Mouse (Mus musculus): Measurements from ENCODE around the gene Lig3. TPM values are rescaled to one million over a fixed set of nuclear protein-coding genes. Genes with fewer than 3 reads are reported as not detected.
"Not testable (repeated sequence)": the region's sequence is repeated elsewhere in the genome, so short reads cannot be mapped to it uniquely, and the experiment has no call there.

Gene Lig3
- polyA plus RNA-seq, 1 experiment from 2014 or later = 8.4 TPM

DNA sequence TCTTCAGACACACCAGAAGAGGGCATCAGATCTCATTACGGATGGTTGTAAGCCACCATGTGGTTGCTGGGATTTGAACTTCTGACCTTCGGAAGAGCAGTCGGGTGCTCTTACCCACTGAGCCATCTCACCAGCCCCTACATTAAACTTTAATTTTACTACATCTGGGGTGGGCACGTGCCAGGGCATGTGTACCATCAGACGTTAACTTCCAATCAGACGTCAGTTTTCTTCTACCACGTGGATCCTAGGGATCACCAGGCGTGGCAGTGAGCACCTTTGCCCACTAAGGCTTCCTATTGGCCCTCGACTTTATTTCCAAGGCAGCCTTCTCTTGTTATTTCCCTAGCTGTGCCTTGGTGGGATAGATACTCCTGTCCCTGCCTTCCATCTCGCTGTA lies 51.5 kb downstream of the Lig3 start:
- H3K36me3 ChIP-seq (replicated peaks) = peaks cover 64% of the 10 kb centered on the region
- H3K27me3 ChIP-seq; H3K9me3 ChIP-seq (replicated peaks); H3K4me3 ChIP-seq (replicated peaks); H3K4me2 ChIP-seq; ATAC-seq (ENCODE audit: insufficient read depth); H3K9ac ChIP-seq; H3K27ac ChIP-seq (replicated peaks): not testable (repeated sequence)
- WGBS (ENCODE audit: insufficient replicate concordance) = 76% methylated on average over 10 of the region's 10 CpGs
- H3K4me1 ChIP-seq (replicated peaks) = peaks cover 38% of the 10 kb centered on the region

DNA sequence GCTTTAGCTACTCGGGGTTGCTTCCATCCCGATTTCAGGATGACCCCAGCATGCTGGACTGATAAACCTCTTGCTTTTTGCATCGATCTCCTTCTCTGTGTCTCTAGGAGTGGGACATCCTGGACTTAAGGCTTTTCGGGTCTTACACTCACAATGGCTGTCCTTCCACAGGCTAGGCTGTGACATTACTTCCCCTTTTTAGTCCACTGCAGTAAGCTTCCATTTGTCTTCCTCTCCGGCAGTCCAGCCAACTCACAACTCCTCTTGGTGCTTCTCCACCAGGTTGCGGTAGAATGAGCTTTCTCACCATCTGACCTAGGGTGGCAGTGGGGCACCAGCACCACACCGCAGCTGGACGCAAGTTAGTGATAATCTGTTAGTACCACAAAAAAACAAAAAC lies 53.0 kb downstream of the Lig3 start:
- no peaks in the 10 kb centered on the region for H3K9me3 ChIP-seq (replicated peaks)
- H3K4me1 ChIP-seq (replicated peaks) = peaks cover 52% of the 10 kb centered on the region
- 0 out of 2 replicates have a peak overlapping the region, but pooled peaks have one; percentile 7 for H3K4me2 ChIP-seq
- peaks cover 61% of the 10 kb centered on the region for H3K36me3 ChIP-seq (replicated peaks)
- no peak overlapping the region; the same call in 1 of the 2 replicates for H3K9ac ChIP-seq
- no peak for ATAC-seq (ENCODE audit: insufficient read depth)
- 47% methylated on average over 8 of the region's 8 CpGs for WGBS (ENCODE audit: insufficient replicate concordance)
- no peaks in the 10 kb centered on the region for H3K27me3 ChIP-seq
- no peak overlapping the region for H3K4me3 ChIP-seq (replicated peaks)
- H3K27ac ChIP-seq (replicated peaks) = peak overlapping the region; percentile 42; the same call in 1 of the 2 replicates

DNA sequence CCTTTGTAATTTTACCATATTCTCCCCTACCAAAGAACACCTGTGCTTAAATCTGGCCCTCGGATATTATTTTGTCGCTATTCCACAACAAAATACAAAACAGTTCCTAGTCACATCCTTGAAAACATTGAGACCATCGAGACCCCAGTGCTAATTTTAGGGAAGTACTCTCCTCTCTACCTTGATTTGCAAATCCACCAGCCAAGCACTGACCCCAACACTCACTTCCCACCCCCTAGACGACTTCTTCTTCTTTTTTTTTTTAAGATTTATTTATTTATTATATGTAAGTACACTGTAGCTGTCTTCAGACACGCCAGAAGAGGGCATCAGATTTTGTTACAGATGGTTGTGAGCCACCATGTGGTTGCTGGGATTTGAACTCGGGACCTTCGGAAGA lies 53.5 kb downstream of the Lig3 start:
- H3K9me3 ChIP-seq (replicated peaks); H3K27me3 ChIP-seq; H3K9ac ChIP-seq; H3K4me3 ChIP-seq (replicated peaks); ATAC-seq (ENCODE audit: insufficient read depth): not testable (repeated sequence)
- peak overlapping the region; percentile 42; the same call in 1 of the 2 replicates for H3K27ac ChIP-seq (replicated peaks)
- WGBS (ENCODE audit: insufficient replicate concordance) = 61% methylated on average over 7 of the region's 7 CpGs
- H3K4me2 ChIP-seq = 0 out of 2 replicates have a peak overlapping the region, but pooled peaks have one; percentile 7
- H3K36me3 ChIP-seq (replicated peaks) = peaks cover 56% of the 10 kb centered on the region
- peaks cover 52% of the 10 kb centered on the region for H3K4me1 ChIP-seq (replicated peaks)

DNA sequence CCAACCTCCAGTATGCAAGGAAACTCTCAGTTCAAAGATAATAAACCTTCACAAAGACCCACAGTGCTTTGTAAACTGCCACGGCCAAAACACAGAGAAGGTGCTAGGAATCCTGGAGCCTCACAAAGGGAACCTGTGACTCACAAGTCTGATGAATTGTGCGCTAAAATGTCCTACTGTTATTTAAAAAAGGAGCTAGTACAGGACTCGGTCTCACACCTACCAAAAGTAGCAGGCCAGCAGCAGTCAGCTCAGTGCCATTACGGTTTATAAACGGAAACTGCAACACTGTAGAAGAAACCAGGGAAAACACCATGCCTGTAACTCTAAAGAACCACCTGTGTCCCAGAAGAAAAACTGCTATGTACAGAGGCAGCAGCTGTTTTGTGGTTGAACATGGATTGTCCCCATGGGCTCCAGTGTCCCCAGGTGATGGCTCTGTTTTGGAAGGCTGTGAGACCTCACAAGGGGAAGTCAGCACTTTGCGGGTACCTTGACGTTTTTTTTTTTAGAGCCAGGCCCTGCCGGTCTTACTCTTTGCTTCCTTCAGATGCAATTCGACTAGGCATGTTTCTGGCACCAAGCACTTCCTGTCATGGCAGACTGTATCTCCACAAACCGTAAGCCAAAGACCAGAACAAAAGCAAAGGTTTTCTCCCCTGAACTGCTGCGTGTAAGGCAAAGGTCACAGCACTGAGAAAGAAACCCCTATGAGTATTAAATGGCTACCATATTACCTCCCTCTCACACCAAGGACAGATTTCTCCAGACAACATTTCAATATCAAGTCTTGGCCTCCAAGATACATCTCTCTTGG lies 54.9 kb downstream of the Lig3 start:
- Histone ChIP-seq H3K9ac (no peak overlapping the region), H3K4me1 (replicated peaks) (peaks cover 62% of the 10 kb centered on the region), H3K27ac (replicated peaks) (peak overlapping the region; percentile 29; the same call in 1 of the 2 replicates), H3K4me3 (replicated peaks) (no peak overlapping the region), H3K36me3 (replicated peaks) (peaks cover 53% of the 10 kb centered on the region), H3K4me2 (no peak overlapping the region), H3K9me3 (replicated peaks) (no peaks in the 10 kb centered on the region), H3K27me3 (no peaks in the 10 kb centered on the region)
- 77% methylated on average over 11 of the region's 11 CpGs for WGBS (ENCODE audit: insufficient replicate concordance)
- ATAC-seq (ENCODE audit: insufficient read depth) = no peak

DNA sequence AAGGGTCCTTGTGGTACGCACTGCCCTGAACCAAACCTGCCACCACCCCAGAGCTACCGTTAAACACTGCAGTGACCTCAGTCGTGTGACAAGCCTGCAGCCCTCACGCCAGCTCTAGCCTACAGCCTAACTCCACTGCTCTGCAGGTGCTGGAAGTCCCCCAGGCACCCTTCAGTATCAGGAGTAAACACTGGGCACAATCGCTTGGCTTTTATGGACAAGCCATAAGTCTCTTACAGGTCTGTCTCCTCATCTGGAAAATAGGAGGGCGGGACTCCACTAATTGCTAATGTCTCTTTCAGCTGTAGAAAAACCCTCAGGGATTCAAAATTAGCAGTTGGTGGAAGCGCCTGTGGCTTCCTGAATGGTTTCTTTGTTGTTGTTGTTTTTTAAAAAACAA lies 56.3 kb downstream of the Lig3 start:
- WGBS (ENCODE audit: insufficient replicate concordance) = 68% methylated on average over 7 of the region's 7 CpGs
- Histone ChIP-seq H3K4me3 (replicated peaks) (no peak overlapping the region), H3K36me3 (replicated peaks) (peaks cover 44% of the 10 kb centered on the region), H3K4me2 (no peak overlapping the region), H3K4me1 (replicated peaks) (peaks cover 64% of the 10 kb centered on the region), H3K27me3 (no peaks in the 10 kb centered on the region), H3K27ac (replicated peaks) (peak overlapping the region; percentile 1; the same call in 1 of the 2 replicates), H3K9ac (no peak overlapping the region), H3K9me3 (replicated peaks) (no peaks in the 10 kb centered on the region)
- no peak for ATAC-seq (ENCODE audit: insufficient read depth)

DNA sequence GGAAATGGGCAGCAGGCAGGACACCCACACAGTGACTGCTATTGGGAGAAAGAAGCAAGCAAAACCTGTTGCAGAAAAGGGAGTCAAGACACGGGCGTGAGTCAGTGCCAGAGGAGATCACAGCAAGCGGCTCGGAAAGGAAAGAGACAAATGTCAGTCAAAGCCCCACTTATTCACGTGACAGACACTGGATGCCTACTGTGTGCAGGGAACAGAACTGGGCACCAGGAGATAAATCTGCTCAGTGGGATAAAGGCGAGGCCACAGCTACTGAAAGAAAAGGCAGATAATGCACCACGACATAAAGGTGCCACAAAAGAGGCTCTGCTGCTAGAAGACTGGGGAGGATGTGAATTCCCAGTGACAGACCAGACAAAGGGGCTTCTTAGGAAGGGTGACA lies 56.9 kb downstream of the Lig3 start:
- 0 out of 2 replicates have a peak, but pooled peaks have one; percentile 42 for ATAC-seq (ENCODE audit: insufficient read depth)
- Histone ChIP-seq H3K4me1 (replicated peaks) (peaks cover 66% of the 10 kb centered on the region), H3K27me3 (no peaks in the 10 kb centered on the region), H3K4me3 (replicated peaks) (no peak overlapping the region), H3K36me3 (replicated peaks) (peaks cover 44% of the 10 kb centered on the region), H3K4me2 (no peak overlapping the region), H3K9me3 (replicated peaks) (no peaks in the 10 kb centered on the region), H3K27ac (replicated peaks) (no peak overlapping the region), H3K9ac (no peak overlapping the region)
- WGBS (ENCODE audit: insufficient replicate concordance) = 44% methylated on average over 7 of the region's 7 CpGs

DNA sequence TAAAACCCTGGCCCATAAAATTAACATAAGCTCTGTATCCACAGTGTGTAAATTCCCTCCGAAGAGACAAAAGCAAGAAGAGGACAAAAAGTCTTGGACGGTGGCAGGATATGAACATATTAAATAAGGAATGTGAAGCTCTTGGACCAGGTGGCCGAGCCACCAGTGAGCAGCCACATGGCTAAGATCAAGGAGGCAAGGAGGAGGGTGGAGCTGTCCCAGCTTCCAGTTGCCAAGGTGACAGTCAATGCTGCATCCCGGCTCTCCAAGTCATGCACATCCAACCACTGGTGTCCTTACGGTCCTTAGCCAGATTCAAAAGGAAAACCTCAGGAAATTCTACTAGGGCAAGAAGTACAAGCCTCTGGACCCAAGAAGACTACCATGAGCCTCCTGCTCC lies 57.6 kb downstream of the Lig3 start:
- H3K36me3 ChIP-seq (replicated peaks) = peaks cover 43% of the 10 kb centered on the region
- H3K27ac ChIP-seq (replicated peaks) = no peak overlapping the region
- ATAC-seq (ENCODE audit: insufficient read depth) = no peak
- no peaks in the 10 kb centered on the region for H3K27me3 ChIP-seq
- H3K4me2 ChIP-seq = no peak overlapping the region
- H3K4me1 ChIP-seq (replicated peaks) = peaks cover 65% of the 10 kb centered on the region
- H3K9ac ChIP-seq = no peak overlapping the region
- H3K4me3 ChIP-seq (replicated peaks) = no peak overlapping the region
- 70% methylated on average over 5 of the region's 5 CpGs for WGBS (ENCODE audit: insufficient replicate concordance)
- no peaks in the 10 kb centered on the region for H3K9me3 ChIP-seq (replicated peaks)

DNA sequence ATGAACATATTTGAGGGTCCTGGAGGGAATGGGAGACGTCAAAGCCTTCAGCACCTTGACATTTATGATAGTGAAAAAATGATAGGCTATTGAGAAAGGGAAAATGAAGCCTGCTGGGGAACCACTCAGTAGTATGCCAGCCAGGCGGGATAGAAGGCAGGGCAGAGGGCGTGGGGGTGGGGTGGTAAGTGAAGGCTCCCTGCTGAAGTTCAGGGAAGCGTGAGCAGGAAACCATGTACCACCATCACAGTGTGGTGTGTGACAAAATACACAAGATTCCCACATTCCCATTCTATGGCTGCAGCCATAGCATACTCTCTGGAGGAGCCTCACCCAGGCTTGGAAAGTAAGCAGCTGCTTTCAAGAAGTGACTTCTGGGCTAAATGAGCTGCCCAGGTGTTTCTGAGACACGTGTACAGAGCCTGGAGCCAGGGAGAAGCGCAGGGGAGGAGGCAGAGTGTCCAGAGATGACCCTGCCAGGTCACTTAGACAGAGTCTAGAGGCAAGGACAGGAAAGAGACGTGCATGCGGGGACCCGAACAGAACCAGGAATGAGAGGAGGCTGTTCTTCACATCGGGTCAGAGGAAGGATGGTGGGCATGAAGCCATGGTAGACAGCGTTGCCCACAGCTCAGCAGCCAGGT lies 64.0 kb downstream of the Lig3 start:
- H3K4me1 ChIP-seq (replicated peaks) = peaks cover 96% of the 10 kb centered on the region
- no peak for ATAC-seq (ENCODE audit: insufficient read depth)
- WGBS (ENCODE audit: insufficient replicate concordance) = 40% methylated on average over 11 of the region's 11 CpGs
- peak overlapping the region; percentile 79 for H3K9ac ChIP-seq
- H3K36me3 ChIP-seq (replicated peaks) = peaks cover 17% of the 10 kb centered on the region; the same call in 1 of the 2 replicates
- H3K4me3 ChIP-seq (replicated peaks) = peak overlapping the region; percentile 60
- peak overlapping the region; percentile 92 for H3K4me2 ChIP-seq
- H3K27me3 ChIP-seq = no peaks in the 10 kb centered on the region
- H3K9me3 ChIP-seq (replicated peaks) = no peaks in the 10 kb centered on the region
- H3K27ac ChIP-seq (replicated peaks) = peak overlapping the region; percentile 98

DNA sequence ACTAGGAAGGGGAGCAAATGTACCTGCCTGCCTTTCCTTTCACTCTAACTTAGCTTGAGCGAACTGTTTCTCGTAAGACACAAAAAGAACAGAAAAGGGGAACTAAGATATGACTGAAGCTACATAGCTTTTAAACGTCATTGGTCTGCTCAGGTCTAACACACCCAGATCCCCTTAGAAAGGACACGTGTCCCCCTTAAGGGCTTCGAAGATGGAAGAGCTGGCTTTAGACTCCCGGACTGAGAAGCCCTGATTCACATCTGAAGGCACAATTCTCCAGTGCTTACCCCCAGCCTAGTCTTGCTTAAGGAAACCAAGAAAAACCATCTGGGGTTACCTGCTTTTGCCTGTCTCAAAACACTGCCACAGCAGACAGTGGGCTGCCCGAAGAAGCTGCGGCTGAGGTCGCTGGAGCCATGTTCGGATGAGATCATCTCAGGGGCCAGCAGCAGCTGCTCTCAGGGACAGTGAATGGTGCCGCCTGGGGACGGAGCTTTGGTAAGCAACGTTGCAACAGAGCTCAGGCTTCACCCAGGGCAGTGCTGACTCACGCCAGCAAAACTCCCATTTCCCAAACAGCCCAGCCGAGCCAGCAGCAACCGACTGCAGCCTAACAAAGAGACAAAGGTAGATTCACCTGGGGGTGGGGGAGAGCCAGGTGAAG lies 64.6 kb downstream of the Lig3 start:
- Histone ChIP-seq H3K27ac (replicated peaks) (peak overlapping the region; percentile 98), H3K27me3 (no peaks in the 10 kb centered on the region), H3K36me3 (replicated peaks) (peaks cover 17% of the 10 kb centered on the region; the same call in 1 of the 2 replicates), H3K9ac (peak overlapping the region; percentile 79), H3K9me3 (replicated peaks) (no peaks in the 10 kb centered on the region), H3K4me1 (replicated peaks) (peaks cover 96% of the 10 kb centered on the region), H3K4me2 (peak overlapping the region; percentile 92), H3K4me3 (replicated peaks) (peak overlapping the region; percentile 60)
- ATAC-seq (ENCODE audit: insufficient read depth) = peak; percentile 91
- 2% methylated on average over 16 of the region's 16 CpGs for WGBS (ENCODE audit: insufficient replicate concordance)

DNA sequence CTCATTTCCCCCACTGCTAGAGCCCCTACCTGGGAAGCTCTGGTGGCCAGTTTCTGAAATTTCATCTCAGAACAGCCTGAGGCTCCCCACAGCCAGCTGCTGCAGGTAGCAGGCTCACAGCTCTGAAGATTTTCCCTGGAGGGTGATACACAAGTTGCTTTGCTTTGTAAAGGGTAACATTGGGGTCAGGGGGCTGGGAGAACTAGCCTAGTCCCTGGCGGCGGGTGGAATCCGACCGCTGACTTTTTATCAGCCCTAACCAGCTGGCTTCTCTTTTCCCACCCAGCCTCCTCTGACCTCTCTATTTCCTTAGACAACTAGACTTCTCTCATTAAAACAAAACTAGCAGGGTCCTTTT lies 65.2 kb downstream of the Lig3 start:
- Histone ChIP-seq H3K27me3 (no peaks in the 10 kb centered on the region), H3K9me3 (replicated peaks) (no peaks in the 10 kb centered on the region), H3K9ac (peak overlapping the region; percentile 79), H3K4me2 (peak overlapping the region; percentile 92), H3K4me1 (replicated peaks) (peaks cover 96% of the 10 kb centered on the region), H3K4me3 (replicated peaks) (peak overlapping the region; percentile 60), H3K27ac (replicated peaks) (peak overlapping the region; percentile 98), H3K36me3 (replicated peaks) (peaks cover 17% of the 10 kb centered on the region; the same call in 1 of the 2 replicates)
- 3% methylated on average over 4 of the region's 4 CpGs for WGBS (ENCODE audit: insufficient replicate concordance)
- peak; percentile 87 for ATAC-seq (ENCODE audit: insufficient read depth)

DNA sequence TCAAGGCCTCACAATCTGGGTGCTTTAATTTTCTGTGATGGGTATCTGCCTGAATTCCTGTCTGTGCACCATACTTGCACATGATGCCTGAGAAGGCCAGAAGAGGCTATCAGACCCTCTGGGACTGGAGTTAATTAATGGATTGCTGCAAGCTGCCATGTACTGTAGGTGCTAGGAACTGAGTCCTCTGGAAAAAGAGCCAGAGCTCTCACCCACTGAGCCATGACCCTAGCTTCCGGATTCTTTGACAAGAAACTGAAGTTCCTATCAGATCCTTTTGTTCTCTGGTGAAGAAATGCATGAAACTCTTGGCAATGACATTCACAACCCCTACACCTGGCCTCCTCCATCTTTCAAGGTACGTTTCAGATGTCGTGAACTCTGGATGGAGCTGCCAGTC lies 66.0 kb downstream of the Lig3 start:
- Histone ChIP-seq H3K4me3 (replicated peaks) (peak overlapping the region; percentile 32), H3K9ac (peak overlapping the region; percentile 34), H3K4me2 (peak overlapping the region; percentile 92), H3K4me1 (replicated peaks) (peaks cover 97% of the 10 kb centered on the region), H3K27ac (replicated peaks) (peak overlapping the region; percentile 98), H3K27me3 (no peaks in the 10 kb centered on the region), H3K36me3 (replicated peaks) (peaks cover 17% of the 10 kb centered on the region; the same call in 1 of the 2 replicates), H3K9me3 (replicated peaks) (no peaks in the 10 kb centered on the region)
- ATAC-seq (ENCODE audit: insufficient read depth) = no peak
- WGBS (ENCODE audit: insufficient replicate concordance) = 37% methylated on average over 3 of the region's 3 CpGs

All from liver, embryonic 15.5 days (tissue).